Mouse (Mus musculus): ENCODE results near the gene Lactb.

GRCm38 (mm10) chr9:66985377-66985776 lies 10.1 kb upstream of the Lactb start:
- no peak for TF ChIP-seq POLR2A (IDR thresholded peaks at IDR 0.05; ENCODE audit: extremely low read depth, insufficient read depth, low read length)
- TF ChIP-seq CTCF (IDR thresholded peaks at IDR 0.05; ENCODE audit: extremely low read depth, insufficient read depth, low read length): no peak

Measured in cortical plate, adult 2 months (tissue).